Mouse (Mus musculus) left cerebral cortex, postnatal 36 days (tissue): ENCODE data around the gene Rfx3. TPM values are rescaled to one million over a fixed set of nuclear protein-coding genes. Genes with fewer than 3 reads are reported as not detected.

Source experiments
- DNase-seq, 2 experiments: peaks; one replicate each; pipeline ENCODE4 v3.0.0; 2021 to 2022; ENCODE audit warnings: low spot score in 2 of 2, mixed read lengths in 1 of 2
- intact Hi-C: fragments of 180-260 bp; cut with DNase I; formaldehyde crosslinking; loops from one replicate; pipeline ENCODE4 v1.15.1; 2025
- total RNA-seq, 2 experiments: library from RNA; stranded (reverse); gene quantifications; 2 replicates each; pipeline ENCODE4 v1.2.3; 2021

Rfx3 gene
- 10 to 100 TPM; 56.0 to 83.6 TPM for total RNA-seq

DNA sequence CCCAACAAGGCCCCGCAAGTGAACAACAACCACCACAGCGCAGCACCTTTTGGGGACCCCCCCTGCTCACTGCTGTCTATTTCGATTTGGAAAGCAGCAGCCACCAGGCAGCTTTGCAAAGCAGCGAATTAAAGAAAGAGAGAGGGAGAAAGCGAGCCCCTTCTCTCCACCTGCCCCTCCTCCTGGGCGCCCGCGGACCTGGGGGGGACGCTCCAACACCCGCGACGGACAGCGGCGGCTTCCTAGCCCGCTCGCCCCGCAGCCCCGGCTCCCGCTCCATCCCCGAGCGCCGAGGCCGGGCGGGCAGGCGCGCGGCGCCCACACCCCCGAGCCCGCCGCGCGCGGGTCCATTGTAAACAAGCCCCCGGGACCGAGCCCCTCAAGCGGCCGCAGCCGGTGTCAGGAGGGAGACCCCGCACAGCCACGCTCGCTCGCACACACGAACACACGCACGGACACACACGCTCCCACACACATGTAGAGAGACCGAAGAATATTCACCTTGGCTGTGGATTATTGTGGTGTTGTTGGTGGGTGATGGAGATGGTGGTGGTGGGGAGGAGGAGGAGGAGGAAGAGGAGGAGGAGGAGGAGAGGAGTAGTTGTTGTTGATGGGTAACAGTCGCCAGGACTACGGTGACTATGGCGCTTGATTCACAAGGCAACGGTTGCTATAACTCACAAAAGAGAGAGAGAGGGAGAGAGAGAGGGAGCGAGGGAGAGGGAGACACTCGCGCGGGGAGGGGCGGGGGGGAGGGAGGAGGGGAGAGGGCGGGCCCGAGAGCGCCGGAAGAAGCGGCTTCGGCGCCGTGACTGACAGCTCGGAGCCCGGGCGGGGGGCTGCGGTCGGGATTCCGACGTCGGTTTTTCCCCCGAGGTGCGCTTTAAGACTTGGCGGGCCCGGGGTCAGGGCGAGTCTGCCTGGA is at the start of gene Rfx3:
Rfx3 (minus strand) TSS at position 696 of the 925 bp plus-strand sequence.
- peak; percentile 46 for DNase-seq
- intact Hi-C loops, result loop anchor here (2.0 to 10.0 kb wide), 4 partner anchors 77 to 714 kb away; no protein-coding TSS in a partner anchor

DNA sequence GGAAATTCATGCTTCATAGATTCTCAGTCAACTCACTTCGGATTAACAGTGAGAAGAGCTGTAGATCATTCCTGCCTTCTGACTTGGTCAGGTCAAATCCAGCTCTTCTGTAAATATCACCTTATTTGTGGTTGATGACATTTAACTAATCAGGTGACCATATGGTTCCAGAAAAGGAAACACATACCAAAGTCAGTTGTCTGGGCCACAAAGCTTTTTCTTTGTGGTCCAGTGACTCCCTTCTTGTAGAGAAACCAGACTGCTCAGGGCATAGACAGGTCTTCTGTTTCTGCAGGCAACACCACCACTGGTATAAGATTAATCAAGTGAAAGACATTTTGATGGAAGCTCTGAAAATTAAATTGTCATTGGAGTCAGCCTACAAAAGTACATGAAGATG is 41.1 kb upstream of the Rfx3 start:
- intact Hi-C loops, result no loop called here
- no peak for DNase-seq

DNA sequence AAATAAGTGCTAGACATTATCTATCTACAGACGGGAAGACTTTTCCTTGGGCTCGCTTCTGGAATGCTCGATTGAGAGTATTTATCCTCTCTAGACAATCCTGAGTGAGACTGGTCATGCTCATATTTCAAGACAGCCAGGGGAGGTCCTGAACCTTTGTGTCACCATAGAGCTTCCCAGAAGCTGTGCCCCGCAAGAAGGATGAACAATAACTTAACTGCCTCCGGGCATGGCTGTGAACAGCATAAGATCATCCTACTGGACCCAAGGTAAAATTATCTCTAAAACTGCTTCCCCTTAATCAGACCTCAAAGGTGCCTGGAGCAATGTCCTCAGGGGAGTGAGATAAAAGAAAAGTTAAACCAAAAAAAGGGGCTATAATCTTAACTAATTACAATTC is 40.6 kb upstream of the Rfx3 start:
- no peak for DNase-seq
- intact Hi-C loops, result no loop called here

DNA sequence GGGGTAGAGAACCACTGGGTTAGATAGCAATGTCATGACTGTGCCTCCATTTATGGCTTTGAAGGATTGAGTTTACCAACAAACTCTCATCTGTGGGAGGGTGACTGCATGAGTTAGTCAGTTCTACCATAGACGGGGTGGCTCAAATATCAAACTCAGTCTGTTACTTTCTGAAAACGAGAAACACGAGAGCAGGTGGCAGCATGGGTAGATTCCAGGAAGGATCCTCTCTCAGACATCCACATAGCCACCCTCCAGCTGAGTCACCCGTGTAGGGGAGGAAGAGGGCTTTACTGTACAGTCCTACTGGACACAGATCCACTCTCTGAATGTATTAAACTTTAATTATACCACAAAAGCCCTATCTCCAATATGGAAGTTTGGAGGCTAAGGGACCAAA is 38.3 kb upstream of the Rfx3 start:
- intact Hi-C loops, result no loop called here
- no peak for DNase-seq

DNA sequence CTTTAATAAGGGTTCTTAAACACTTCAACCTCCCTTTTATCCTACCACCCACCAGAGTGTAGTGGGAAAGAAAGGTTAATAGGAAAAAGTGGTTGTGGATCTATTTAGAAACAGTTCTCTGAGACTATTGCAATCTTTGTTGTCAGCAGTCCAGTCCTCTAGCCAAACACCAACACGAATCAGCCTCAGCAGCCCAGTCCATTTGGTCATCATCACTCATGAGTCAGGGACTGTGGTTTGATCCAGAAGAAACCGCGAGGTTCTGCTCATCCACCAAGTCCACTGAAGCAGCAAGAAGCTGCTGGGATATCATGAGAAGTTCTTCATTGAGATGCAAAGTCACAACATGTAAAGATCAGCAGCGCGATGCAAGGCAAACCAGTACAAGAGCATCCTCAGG is 35.8 kb upstream of the Rfx3 start:
- no peak for DNase-seq
- intact Hi-C loops, result no loop called here

DNA sequence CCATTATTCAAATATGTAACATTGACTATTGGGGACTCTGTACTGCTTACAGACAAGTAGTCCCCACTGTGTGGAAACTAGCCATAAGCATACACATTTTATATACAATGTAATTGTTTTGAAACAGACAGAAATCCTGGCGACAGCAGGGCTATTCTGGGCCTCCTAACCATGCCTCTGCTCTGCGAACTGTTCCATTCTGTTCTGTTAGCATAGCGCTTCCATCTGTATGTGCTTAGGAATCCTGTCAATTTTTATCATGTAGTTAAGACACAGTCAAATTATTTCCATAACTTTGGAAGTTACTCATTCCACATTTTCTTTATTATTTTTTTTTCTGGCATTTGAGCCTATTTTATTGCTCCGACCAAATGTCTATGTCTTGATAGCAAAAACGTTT is 34.0 kb upstream of the Rfx3 start:
- intact Hi-C loops, result no loop called here
- DNase-seq, result no peak

DNA sequence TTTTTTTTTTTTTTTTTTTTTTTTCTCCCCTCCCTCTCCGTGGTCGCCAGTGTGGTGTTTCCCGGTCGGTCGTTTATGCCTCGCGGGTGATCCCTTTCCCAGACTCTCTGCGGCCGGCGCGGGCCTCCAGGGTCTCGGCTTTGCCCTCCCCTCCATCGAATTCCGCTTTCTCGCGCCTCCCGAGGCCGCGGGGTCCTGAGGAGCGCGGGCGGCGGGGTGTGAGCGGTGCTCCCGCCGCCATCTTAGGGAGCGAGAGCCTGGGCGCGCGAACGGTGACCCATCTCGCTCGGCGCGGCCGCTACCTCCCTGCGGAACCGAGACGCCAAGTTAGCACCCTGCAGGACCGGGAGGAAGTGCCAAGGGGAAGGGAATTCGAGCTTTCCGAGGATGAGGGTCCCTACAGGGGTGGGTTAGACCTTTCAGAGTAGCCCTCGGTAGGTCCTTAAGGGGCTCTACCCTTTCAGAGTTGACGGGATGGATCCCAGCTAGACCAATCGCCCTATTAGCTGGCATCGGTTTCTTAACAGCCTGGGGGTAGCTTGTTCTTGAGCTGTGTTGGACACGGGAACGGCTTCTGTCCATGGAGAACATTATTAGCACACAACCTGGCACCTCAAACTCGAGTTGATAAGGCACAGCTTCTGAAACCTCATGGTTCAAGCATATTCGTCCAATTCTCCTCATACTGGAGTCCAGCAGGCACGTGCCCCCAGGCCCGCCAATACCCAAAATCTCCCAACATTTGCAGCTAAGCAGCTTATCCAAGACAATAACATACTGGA is 943 bp upstream of the Rfx3 start:
- peak; percentile 83 to 87 for DNase-seq
- intact Hi-C loops, result loop anchor here (2.0 to 10.0 kb wide), 4 partner anchors 75 to 713 kb away; no protein-coding TSS in a partner anchor

DNA sequence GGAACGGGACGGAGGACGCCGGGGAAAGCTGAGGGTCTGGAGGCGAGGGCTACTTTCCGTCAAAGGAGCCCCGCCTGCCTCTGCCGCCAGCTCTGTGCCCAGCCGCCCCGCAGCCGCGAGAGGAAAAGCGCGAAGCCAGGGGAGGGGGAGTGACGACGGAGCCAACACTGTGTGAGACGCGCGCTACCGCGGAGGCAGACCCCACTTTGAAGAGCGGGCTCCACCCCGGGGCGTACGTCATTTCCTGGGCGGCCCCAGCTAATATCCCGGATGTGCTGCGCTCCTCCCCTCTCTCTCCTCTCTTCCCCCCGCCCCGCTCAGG is 391 bp upstream of the Rfx3 start:
- peak; percentile 95 to 96 for DNase-seq
- intact Hi-C loops, result loop anchor here (2.0 to 10.0 kb wide), 4 partner anchors 76 to 713 kb away; no protein-coding TSS in a partner anchor

DNA sequence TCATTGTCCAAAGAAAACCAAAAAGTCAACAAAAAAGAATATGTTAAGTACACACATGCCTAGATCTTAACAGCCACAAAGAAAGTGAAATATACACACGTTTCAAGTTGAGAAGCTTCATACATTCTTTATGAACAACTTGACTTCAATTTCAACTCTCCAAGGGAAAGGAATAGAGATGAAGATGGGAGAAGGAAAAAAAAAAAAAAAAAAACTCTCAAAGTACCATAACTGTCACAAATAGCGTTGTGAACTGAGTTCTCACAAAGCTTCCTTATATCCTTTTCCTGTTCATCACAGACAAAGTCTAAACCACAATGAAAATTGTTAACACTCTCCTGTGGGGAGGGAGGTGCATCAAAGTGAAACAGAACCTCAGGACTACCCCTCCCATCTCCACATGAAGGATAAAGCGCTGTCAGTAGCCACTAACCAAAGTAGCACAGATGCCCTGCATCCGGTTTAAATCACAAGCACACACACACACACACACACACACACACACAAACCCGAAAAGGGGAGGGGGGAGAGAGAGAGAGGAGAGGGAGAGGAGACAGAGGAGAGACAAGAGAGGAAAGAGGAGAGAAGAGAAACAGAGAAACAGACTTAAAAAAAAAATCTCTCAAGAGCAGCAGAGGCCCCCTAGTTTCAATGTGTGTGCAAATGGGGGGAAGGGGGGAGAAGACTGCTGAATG is 1.2 kb downstream of the Rfx3 start:
- intact Hi-C loops, result loop anchor here (2.0 to 10.0 kb wide), 6 partner anchors 78 to 715 kb away; no protein-coding TSS in a partner anchor
- peak in 1 of 2 experiments; percentile 30 for DNase-seq

DNA sequence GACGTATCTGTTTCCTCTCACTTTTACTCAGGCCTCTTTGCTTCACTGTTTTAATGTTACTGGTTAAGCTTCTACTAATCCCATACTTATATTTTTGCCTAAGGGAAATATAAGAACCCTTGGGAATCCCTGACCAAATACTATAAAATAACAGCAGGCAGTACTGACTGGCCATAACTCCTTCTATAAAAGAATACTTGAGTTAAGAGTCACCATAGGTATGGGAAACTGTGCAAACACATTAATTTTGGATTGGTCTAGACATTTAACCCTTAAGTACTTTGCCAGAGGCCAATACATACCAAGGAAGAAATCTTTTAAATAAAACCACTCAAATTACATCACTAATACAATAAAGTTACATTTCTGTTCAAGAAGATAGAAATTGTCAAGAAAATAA is 6.8 kb downstream of the Rfx3 start:
- intact Hi-C loops, result loop anchor here (10.0 kb wide), 1 partner anchor 229 kb away; no protein-coding TSS in a partner anchor
- DNase-seq, result no peak

DNA sequence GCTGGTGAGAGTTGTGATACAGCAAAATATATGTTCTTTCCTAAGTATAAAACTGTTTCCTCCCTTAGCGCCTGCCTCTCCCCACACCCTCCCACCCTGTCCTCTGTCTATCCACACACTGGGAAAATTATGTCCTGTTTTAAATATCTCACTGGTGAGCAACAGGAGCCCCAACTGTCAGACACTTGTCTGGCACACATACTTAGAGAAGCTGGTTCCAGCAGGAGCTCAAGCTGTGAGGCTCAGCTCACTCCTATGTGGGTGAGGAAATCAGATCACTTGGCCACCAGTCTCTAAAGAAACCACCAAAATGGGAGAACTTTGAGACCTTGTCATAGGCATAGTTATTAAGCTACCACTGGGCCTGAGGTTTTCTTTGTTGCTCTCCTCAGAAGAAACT is 7.5 kb downstream of the Rfx3 start:
- peak; percentile 16 to 31 for DNase-seq
- intact Hi-C loops, result loop anchor here (10.0 kb wide), 1 partner anchor 229 kb away; no protein-coding TSS in a partner anchor

DNA sequence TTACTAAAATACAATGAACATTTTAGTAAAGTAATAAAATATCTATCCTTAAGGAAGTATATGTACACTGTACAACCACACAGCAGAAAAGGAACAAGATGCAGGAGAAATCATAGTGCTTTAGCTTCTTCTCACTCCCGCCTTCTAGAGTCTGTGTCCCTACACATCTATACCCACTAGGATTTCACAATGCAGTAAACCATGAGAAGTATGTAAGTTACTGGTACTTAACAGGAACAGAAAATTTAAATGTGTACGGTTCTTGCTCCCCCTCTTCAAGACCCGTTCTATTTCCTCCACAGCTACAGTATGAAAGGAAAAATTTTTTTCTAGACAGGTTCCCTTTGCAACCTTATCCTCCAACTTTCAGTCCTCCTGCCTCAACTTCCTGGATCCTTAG is 8.3 kb downstream of the Rfx3 start:
- intact Hi-C loops, result loop anchor here (10.0 kb wide), 1 partner anchor 228 kb away; no protein-coding TSS in a partner anchor
- DNase-seq, result no peak

DNA sequence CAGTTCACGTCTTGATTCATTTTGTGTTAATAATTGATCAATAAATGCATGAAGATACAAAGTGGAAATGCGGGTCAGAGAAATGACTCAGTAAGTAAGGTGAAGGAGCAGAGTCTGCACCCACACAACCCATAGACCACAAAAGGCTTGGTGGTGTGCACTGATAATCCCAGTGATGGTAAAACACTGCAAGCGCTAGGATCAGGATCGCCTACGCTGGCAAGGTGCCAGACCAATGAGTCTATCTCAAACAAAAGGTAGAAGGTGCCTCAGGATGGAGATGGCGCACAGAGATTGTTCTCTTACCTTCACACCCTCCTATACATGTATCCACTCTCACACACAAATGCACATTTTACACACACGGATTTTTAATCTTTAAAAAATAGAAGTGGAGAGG is 18.2 kb downstream of the Rfx3 start:
- no peak for DNase-seq
- intact Hi-C loops, result no loop called here

DNA sequence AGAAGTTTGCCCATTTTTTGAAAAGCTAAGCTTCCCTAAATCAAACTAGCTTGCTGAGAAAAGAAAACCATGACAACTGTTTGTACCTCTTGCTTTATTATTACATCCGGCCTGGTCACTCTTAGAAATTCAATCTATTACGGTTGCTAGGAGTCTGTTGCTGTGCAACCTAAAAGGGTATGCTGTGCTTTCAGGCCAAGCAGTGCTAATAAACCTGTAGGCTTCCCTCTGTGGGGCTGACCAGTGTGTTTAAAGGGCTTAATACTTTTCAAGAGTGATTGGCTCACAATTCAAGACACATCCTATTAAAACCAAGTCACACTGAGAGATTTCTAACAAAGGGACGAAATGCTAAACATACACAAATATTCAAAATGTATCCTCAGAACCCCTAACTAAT is 22.2 kb downstream of the Rfx3 start:
- intact Hi-C loops, result no loop called here
- no peak for DNase-seq

DNA sequence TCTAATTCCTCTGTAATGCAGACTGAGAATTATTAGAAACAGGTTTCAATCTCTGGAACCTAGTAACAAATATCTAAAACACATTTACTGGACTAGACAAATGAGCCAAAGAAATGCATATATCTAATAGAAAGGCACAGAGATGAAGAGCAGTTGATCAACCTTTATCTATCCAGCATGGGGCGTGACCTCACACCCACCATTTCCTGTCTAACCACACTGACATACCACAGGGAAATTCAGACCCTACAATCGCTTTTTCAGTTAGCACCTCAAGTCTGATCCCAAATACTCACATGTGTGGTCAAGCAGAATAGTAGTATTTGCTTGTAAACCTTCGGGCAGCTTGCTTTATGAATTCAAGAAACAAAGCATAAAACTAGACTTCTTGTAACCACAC is 43.4 kb downstream of the Rfx3 start:
- intact Hi-C loops, result no loop called here
- DNase-seq, result no peak

DNA sequence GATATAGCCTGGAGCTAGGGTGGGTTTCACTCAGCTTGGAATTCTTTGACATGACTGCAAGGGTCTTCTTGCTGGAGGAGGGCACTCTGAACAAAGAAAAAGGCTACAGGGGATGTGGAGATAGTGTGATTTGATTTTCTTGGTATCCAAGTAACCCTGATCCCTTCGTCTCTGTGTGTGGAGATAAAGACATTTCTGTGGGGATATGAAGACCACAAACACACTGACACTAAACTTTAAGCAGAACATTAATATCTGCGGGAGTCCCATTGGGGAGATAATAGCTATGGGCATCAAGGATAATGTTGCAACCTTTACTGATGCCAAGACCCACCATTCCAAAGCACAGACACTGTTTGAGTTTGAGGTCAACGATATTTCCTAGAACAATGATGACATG is 49.7 kb downstream of the Rfx3 start:
- intact Hi-C loops, result no loop called here
- DNase-seq, result no peak

DNA sequence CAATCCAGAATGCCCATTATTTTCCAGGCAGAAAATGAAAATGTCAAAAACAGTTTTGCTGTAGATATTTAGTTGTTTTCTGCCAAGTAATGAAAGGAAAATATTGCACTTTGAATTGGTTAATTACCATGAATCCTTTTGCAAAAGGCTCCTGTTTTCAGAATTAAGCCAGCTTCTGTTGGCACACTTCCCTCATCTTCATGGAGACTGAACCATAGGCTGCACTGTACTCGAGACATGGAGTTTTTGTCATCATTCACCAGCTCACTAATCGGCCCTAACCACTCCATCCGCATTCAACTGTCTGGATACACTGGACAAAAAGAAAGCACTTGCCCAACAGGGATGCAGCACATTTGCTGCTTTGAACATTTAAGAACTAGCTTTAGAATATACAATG is 75.5 kb downstream of the Rfx3 start:
- DNase-seq, result no peak
- intact Hi-C loops, result no loop called here

DNA sequence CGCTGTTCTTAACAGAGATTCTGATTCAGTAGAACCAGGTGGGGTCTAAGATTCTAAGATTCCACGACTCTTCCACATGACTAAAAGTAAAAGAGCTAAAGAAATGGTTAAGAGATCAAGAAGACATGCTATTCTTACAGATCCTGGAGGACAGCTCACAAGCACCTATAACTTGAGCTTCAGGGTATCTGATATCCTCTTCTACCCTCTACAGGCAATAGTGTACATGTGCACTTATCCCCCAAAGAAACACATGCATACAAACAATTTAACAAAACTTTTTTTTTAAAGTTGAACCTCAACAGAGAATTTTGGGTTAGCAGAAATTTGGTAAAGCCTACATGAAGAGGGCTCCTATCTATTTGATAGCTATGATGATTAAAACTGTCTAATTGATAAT is 79.8 kb downstream of the Rfx3 start:
- DNase-seq, result no peak
- intact Hi-C loops, result no loop called here

DNA sequence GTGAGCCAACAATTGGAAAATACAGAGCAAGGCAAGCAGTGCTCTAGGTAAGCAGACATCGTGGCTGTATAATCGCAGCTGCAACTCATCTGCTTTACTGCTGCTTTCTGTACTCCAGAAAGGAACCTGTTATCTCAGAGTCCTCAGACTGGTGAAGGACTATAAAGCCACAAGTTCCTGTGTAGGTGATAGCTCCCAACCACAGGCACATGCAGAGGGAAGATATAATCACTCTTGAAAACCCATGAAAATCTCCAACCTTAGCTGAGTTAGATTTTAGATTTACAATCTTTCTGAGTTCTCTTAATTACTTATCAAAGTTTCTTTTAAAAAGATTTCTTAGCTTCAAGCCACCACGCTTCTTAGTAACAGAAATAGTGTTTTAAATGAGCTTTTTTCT is 84.6 kb downstream of the Rfx3 start:
- intact Hi-C loops, result no loop called here
- no peak for DNase-seq

DNA sequence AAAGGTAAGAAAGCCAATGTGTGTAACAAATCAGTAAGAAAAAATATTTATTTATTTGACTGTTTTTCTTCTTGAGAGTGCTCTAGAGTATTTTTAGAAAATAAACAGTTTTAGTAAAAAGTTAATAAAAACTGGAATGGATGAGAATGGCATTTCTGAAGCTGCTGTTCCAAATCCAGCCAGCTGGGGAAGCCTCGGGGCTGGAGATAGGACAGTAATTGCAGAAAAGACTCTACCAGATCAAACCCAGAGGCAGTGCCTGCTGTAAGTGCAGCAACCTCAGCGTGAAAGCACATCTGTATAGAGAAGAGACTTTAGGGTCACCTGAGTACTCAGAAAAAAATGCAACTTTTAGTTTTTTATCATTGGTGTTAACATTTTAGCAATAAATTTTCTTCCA is 91.9 kb downstream of the Rfx3 start:
- no peak for DNase-seq
- intact Hi-C loops, result loop anchor here (5.0 kb wide), 1 partner anchor 88 kb away; no protein-coding TSS in a partner anchor
